Mouse (Mus musculus): ENCODE measurements around the gene Rag1.

The Rag1 gene

GRCm38 (mm10) chr2:101591356-101591755 lies 57.9 kb downstream of the Rag1 start:
- DNase-seq (ENCODE audit: low read depth, low spot score): no peak

Data from ZHBTc4 (cell line).